Mouse (Mus musculus) lung, embryonic 14.5 days (tissue): ENCODE results near the gene Fkbpl. TPM values are rescaled to one million over a fixed set of nuclear protein-coding genes. Genes with fewer than 3 reads are reported as not detected.

Experiments used
- ATAC-seq: fragments of 200-750 bp; cut with Nextera tagmentation; 2 replicates; pipeline ENCODE4 v1.8.0; 2017; ENCODE audit warnings: mild to moderate bottlenecking, moderate TSS enrichment, moderate library complexity; ENCODE audit not compliant: insufficient read depth
- DNase-seq: peaks from one replicate; pipeline ENCODE4 v3.0.0-alpha.2; 2015
- H3K27ac ChIP-seq: fragments of 300-500 bp; sonication (generic); 2 replicates; pipeline ENCODE4 v1.5.1; 2014; ENCODE audit warnings: low read depth, mild to moderate bottlenecking, moderate library complexity
- H3K27me3 ChIP-seq: fragments of 300-500 bp; sonication (generic); 2 replicates; pipeline ENCODE4 v1.6.1; 2014; ENCODE audit warnings: low read length, control low read depth; ENCODE audit not compliant: insufficient read depth
- H3K36me3 ChIP-seq: fragments of 300-500 bp; sonication (generic); 2 replicates; pipeline ENCODE4 v1.6.1; 2014; ENCODE audit warnings: control low read depth; ENCODE audit not compliant: insufficient read depth
- H3K4me1 ChIP-seq: fragments of 300-500 bp; sonication (generic); 2 replicates; pipeline ENCODE4 v1.6.1; 2014; ENCODE audit warnings: antibody characterized with exemption, control low read depth; ENCODE audit not compliant: insufficient read depth
- H3K4me2 ChIP-seq: fragments of 300-500 bp; sonication (generic); 2 replicates; pipeline ENCODE4 v1.6.1; 2014; ENCODE audit warnings: mild to moderate bottlenecking
- H3K4me3 ChIP-seq: fragments of 300-500 bp; sonication (generic); 2 replicates; pipeline ENCODE4 v1.5.1; 2014; ENCODE audit warnings: low read depth, low read length
- H3K9ac ChIP-seq: fragments of 300-500 bp; sonication (generic); 2 replicates; pipeline ENCODE4 v1.6.1; 2014
- H3K9me3 ChIP-seq: fragments of 300-500 bp; sonication (generic); 2 replicates; pipeline ENCODE4 v1.6.1; 2016; ENCODE audit warnings: low read depth, low read length, control low read depth
- CTCF ChIP-seq: IDR thresholded peaks from 2 replicates; pipeline ENCODE4 v1.5.1; 2016; ENCODE audit warnings: antibody characterized with exemption, low read depth
- WGBS: fragments of 180-500 bp; shearing (Covaris S2); extraction: QIAGEN DNeasy Blood & Tissue Kit; methylation state at CpG from one replicate; pipeline ENCODE4 v1.1.7; 2014; 5-methylcytosine and 5-hydroxymethylcytosine counted together
- polyA plus RNA-seq: library from polyadenylated mRNA; unstranded; fragments of >200 nt; fragmentation: Nextera tagmentation; extraction: Ambion mirVana; gene quantifications from 2 replicates; pipeline ENCODE4 v1.2.1, GENCODE M21; 2014

Gene Fkbpl
- polyA plus RNA-seq, 1 experiment from 2014 or later, result 11.1 TPM

DNA sequence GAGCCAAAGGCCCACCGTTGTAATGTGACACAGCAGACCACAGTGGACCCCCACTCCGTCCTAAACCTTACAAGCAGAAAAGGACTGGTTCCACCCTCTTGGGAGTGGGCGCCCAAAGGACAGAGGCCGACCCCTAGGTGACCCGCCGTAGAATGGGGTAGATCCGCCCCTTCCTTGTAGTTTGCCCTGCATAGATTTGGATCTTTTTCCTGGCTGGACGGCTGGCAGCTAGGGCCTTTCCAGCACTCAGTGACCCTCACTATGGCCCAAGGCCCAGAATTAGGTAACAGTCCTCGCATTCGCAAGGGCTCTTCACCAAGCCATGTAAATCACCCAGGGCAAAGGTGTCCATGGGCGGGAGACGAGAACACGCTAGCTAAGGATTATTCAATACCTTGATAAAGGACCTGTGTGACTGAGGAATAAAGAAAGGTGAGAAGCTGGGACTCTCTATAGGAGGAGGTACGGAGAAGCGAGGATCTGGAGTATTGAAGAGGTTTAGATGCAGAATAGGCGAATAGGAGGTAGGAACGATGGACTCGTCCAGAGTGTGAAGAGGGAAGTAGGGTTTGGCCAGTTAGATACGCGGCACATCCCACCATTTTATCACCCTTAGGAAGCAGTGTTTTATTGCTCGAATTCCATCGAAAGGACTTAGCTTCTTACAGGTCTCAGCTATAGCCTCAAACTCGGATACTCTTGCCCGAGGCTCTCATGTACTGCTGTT is 39.9 kb upstream of the Fkbpl start:
- Histone ChIP-seq H3K36me3 (peaks cover 29% of the 10 kb centered on the region), H3K4me3 (peak overlapping the region; percentile 96), H3K4me1 (peaks cover 8% of the 10 kb centered on the region; the same call in 1 of the 2 replicates), H3K27ac (peak overlapping the region; percentile 90), H3K4me2 (peak overlapping the region; percentile 95), H3K27me3 (no peaks in the 10 kb centered on the region), H3K9me3 (no peaks in the 10 kb centered on the region), H3K9ac (peak overlapping the region; percentile 86)
- ATAC-seq (no peak; the same call in 1 of the 2 replicates), DNase-seq (no peak)
- no peak for TF ChIP-seq CTCF
- WGBS, result 12% methylated on average over 24 of the region's 24 CpGs

DNA sequence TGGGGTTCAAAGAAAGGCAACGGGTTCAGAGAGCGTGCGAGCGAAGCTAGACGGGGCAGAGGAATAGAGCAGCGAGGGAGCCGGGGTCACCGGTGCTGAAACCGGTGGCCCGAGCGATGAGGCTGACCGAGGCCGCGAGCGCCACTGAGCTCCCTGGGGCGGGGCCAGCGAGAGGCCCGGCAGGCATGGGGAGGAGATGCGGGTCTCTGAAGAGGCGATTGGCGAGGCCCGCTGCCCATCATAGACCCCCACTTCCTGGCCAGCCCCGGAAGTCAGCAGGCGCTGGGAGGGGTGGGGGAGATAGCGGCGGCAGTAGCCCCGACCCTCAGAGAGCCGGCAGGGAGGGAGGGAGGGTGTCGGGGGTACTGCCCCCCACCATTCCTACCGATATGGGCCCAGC is 39.0 kb upstream of the Fkbpl start:
- ATAC-seq (peak; percentile 36), DNase-seq (peak; percentile 97)
- Histone ChIP-seq H3K4me3 (peak overlapping the region; percentile 96), H3K27ac (peak overlapping the region; percentile 90), H3K4me1 (peaks cover 8% of the 10 kb centered on the region; the same call in 1 of the 2 replicates), H3K9me3 (no peaks in the 10 kb centered on the region), H3K36me3 (peaks cover 30% of the 10 kb centered on the region), H3K27me3 (no peaks in the 10 kb centered on the region), H3K4me2 (peak overlapping the region; percentile 95), H3K9ac (peak overlapping the region; percentile 86)
- TF ChIP-seq CTCF, result no peak
- 0% methylated on average over 27 of the region's 30 CpGs for WGBS

DNA sequence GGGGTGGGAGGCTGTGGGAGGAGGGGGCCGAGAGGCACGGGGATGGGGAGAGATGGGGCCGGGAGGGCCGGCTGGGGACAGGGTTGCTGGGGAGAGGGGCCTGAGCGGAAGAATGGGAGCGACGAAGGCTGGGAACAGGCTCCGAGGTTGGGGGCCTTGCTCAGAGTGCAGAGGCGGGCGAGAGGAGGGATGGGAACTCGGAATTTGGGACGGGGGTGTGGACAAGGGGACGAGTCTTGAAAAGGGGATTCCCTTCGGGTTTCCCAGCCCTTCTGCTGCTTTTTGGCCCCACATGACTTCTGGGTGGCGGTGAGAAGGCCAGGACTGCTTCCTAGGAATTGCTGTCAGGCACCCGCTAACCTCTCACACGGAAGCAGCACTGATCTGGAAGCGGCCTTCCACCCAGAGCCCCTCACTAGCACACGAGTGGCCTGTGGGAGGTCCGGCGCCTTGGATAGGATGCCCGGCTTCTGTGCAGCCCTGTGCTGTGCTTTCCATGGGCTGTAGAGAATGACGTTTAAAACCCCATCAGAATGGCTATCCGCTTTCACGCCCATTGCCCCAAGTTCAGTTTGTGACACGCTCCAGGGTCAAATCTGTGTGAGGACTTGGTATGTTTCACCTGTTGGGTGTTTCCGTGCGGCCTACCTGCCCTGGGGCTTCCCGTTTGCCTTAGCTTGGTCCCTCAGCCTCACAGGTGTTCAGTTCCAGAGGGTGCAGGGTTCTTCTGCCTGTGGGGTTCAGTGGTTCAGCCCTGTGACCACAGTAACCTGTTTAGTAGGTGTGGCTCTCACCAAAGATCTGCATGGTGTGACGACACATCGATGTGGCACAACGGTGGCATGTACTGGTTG is 38.2 kb upstream of the Fkbpl start:
- H3K27ac ChIP-seq, result peak overlapping the region; percentile 90
- H3K9me3 ChIP-seq, result no peaks in the 10 kb centered on the region
- H3K27me3 ChIP-seq, result no peaks in the 10 kb centered on the region
- ATAC-seq (no peak), DNase-seq (no peak)
- no peak for TF ChIP-seq CTCF
- H3K4me3 ChIP-seq, result peak overlapping the region; percentile 96
- peaks cover 32% of the 10 kb centered on the region for H3K36me3 ChIP-seq
- H3K9ac ChIP-seq, result peak overlapping the region; percentile 86
- H3K4me2 ChIP-seq, result peak overlapping the region; percentile 95
- H3K4me1 ChIP-seq, result peaks cover 8% of the 10 kb centered on the region; the same call in 1 of the 2 replicates
- 11% methylated on average over 32 of the region's 32 CpGs for WGBS

DNA sequence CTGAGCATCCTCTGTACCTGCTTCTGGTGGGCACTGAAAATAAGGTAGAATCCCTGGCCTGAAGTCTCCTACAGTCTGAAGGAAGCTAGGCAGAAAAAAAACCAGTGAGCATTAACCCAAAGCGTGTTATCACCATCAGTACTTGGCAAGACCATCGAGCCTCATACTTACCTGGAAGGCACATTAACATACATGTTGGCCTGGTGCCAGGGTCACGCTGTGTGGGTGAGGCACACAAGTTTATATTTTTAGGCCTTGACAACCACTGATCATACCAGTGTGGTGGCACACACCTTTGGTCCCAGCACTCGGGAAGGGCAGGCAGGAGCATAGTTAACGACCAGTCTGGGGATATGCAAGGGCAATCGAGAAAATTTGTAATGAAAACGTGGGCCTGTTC is 36.6 kb upstream of the Fkbpl start:
- Histone ChIP-seq H3K9ac (peak overlapping the region; percentile 13; the same call in 1 of the 2 replicates), H3K36me3 (peaks cover 41% of the 10 kb centered on the region), H3K4me1 (peaks cover 8% of the 10 kb centered on the region; the same call in 1 of the 2 replicates), H3K27ac (no peak overlapping the region), H3K27me3 (no peaks in the 10 kb centered on the region), H3K9me3 (no peaks in the 10 kb centered on the region), H3K4me2 (no peak overlapping the region), H3K4me3 (no peak overlapping the region)
- 87% methylated on average over 7 of the region's 7 CpGs for WGBS
- no peak for TF ChIP-seq CTCF
- ATAC-seq, result no peak
- DNase-seq, result no peak

DNA sequence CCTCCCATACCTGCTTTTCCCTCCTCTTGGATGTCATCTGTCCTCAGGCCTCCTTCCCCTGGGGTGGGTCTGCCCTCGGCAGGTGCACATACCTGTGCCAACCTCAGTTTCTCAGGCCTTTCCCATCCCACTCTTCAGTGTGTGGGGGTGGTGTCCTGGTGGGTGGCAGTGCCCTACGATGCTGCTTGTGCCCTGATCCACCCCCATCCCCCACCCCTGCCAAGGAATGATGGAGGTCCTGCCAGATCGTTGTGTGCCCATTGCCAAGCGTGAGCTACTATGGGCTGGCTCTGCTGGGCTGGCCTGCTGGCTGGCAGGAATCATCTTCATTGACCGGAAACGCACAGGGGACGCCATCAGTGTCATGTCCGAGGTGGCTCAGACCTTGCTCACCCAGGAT is 33.5 kb upstream of the Fkbpl start:
- TF ChIP-seq CTCF, result no peak
- WGBS, result 94% methylated on average over 8 of the region's 8 CpGs
- Histone ChIP-seq H3K9ac (no peak overlapping the region), H3K9me3 (no peaks in the 10 kb centered on the region), H3K27me3 (no peaks in the 10 kb centered on the region), H3K4me2 (no peak overlapping the region), H3K4me3 (no peak overlapping the region), H3K4me1 (peaks cover 4% of the 10 kb centered on the region; the same call in 1 of the 2 replicates), H3K27ac (no peak overlapping the region), H3K36me3 (peaks cover 68% of the 10 kb centered on the region)
- DNase-seq (no peak), ATAC-seq (no peak)

DNA sequence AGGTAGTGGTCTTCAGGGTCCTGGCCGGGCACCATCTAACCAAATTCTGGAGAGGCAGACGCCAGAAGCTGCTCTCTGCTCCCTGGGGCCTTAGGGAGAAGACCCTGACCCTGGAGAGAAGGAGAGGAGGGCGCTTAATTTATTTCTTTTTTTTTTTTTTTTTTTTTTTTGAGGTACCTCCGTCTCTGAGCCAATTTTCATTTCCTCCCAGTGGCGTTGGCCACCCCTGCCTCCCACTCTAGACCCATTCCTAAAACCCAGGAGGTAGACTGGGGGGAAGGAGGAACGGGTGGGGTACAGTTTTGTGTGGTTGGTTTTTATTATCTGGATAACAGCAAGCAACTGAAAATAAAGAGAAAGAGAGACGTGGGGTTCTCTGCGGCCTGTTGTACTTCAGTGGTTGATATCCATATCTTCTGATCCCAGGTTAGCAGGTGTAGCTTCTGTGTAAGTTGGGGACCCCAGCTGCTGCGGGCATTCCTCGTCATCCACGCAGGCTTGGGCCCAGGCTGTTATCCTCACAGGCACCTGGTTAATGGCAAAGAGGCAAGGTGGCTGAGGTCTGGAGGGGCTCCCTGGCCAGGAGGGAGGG is 31.4 kb upstream of the Fkbpl start:
- H3K27me3 ChIP-seq, result no peaks in the 10 kb centered on the region
- H3K36me3 ChIP-seq, result peaks cover 65% of the 10 kb centered on the region
- no peak for DNase-seq
- no peak overlapping the region for H3K27ac ChIP-seq
- TF ChIP-seq CTCF, result no peak
- H3K4me3 ChIP-seq, result no peak overlapping the region
- WGBS, result 88% methylated on average over 11 of the region's 11 CpGs
- H3K4me1 ChIP-seq, result no peaks in the 10 kb centered on the region
- no peak overlapping the region for H3K9ac ChIP-seq
- H3K4me2 ChIP-seq, result no peak overlapping the region
- no peak for ATAC-seq
- H3K9me3 ChIP-seq, result no peaks in the 10 kb centered on the region
